Mouse (Mus musculus) embryonic fibroblast, embryonic 13.5 days (primary cell): ENCODE results near the gene Tnk2. TPM values are rescaled to one million over a fixed set of nuclear protein-coding genes. Genes with fewer than 3 reads are reported as not detected.

Experiments
- H3K27ac ChIP-seq: 2 replicates; pipeline ENCODE4 v1.5.1; 2012; ENCODE audit warnings: low read length, control low read depth, inconsistent platforms; ENCODE audit not compliant: insufficient read depth
- H3K4me1 ChIP-seq: 2 replicates; pipeline ENCODE4 v1.6.1; 2011; ENCODE audit warnings: low read length; ENCODE audit not compliant: control insufficient read depth, insufficient read depth
- H3K4me3 ChIP-seq: 2 replicates; pipeline ENCODE4 v1.5.1; 2011; ENCODE audit warnings: mild to moderate bottlenecking, control low read depth, low read length; ENCODE audit not compliant: insufficient read depth
- CTCF ChIP-seq: IDR thresholded peaks from 2 replicates; pipeline ENCODE4 v1.5.1; 2011; ENCODE audit warnings: mild to moderate bottlenecking, control low read depth, low read length, moderate library complexity, borderline replicate concordance; ENCODE audit not compliant: insufficient read depth
- POLR2A ChIP-seq: IDR thresholded peaks from 2 replicates; pipeline ENCODE4 v1.6.1; 2011; ENCODE audit warnings: low read depth, mild to moderate bottlenecking, control low read depth, low read length, moderate library complexity
- polyA plus RNA-seq: library from polyadenylated mRNA; stranded (reverse); fragments of >200 nt; gene quantifications from 2 replicates; pipeline ENCODE4 v1.2.4, GENCODE M21; 2011; ENCODE audit warnings: low read depth; ENCODE audit not compliant: missing spikeins, insufficient read length

The Tnk2 gene
- polyA plus RNA-seq = 92.4 and 144 TPM in 2 replicates

- TF ChIP-seq CTCF (no peak), POLR2A (peak; percentile 37; the same call in 1 of the 2 replicates)
- Histone ChIP-seq H3K27ac (peak within 1 kb of the TSS; percentile 76), H3K4me3 (peak within 1 kb of the TSS; percentile 87), H3K4me1 (peaks cover 18% of the 10 kb centered on the region)
Observed at GRCm38 (mm10) chr16:32643661-32644061, at the start of gene Tnk2. Gene Tnk2 (plus strand): TSS chr16:32643874.

GRCm38 (mm10) chr16:32593916-32594315 is 49.8 kb upstream of the Tnk2 start:
- no peaks in the 10 kb centered on the region for H3K4me1 ChIP-seq
- no peak overlapping the region for H3K27ac ChIP-seq
- TF ChIP-seq CTCF (no peak), POLR2A (no peak)
- no peak overlapping the region for H3K4me3 ChIP-seq

DNA sequence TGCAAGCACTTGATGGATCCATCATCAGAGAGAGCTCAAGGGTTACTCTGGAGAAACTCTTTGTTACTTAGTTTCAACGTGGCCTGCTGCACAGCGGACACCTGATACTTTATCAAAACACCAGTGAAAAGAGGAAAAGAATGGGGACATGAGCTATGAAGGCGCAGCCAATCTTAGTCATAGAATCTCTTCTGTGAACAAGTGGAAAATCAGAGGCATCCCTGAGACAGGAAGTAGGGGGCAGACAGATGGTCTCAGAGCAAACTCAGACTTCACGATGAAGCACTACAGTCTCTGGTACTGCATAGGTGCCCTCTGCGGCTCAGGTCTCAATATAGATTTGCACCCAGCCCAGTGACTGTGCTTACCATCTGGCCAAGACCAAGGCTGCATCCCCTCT is 49.0 kb upstream of the Tnk2 start:
- H3K4me1 ChIP-seq = no peaks in the 10 kb centered on the region
- TF ChIP-seq POLR2A (no peak), CTCF (no peak)
- no peak overlapping the region for H3K27ac ChIP-seq
- H3K4me3 ChIP-seq = no peak overlapping the region

DNA sequence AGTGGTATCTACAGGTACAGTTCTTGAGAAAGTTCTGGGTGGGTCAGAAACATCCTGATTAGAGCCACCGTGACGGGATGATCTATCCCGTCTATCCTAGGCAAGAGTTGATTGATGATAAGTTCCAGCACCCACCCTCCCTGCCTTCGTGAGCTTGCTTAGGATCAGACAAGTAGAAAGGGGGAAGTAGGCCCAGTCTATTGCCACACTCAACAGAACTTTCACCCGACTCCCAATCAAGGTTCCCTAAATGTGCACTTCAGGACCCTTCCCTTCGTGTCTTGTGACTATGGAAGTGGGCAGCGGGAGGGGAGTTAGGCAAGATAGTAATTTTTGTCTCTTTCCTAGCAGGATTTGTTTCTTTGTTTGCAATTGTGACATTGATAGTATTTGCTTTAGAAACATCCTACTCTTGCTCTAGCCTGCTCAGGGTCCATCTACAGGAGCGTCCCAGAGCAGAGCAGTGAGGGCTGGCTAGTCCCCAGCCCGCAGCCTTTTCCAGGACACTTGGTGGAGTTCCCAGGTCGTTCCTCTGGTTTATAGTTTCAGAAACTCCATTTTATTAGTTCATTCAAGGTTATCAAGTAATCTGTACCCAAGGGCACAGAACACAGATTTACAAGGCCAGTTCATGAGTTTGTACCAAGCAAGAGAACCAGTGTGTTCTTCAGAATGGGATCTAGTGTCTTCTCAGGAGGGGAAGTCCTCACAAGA is 48.4 kb upstream of the Tnk2 start:
- Histone ChIP-seq H3K27ac (no peak overlapping the region), H3K4me1 (no peaks in the 10 kb centered on the region), H3K4me3 (no peak overlapping the region)
- TF ChIP-seq POLR2A = no peak
- no peak for TF ChIP-seq CTCF

- Histone ChIP-seq H3K4me1 (no peaks in the 10 kb centered on the region), H3K27ac (no peak overlapping the region), H3K4me3 (no peak overlapping the region)
- TF ChIP-seq POLR2A = no peak
- TF ChIP-seq CTCF = no peak
Observed at GRCm38 (mm10) chr16:32597909-32598381, 45.7 kb upstream of the Tnk2 start.

- no peaks in the 10 kb centered on the region for H3K4me1 ChIP-seq
- TF ChIP-seq POLR2A (no peak), CTCF (no peak)
- no peak overlapping the region for H3K4me3 ChIP-seq
- no peak overlapping the region for H3K27ac ChIP-seq
Observed at GRCm38 (mm10) chr16:32599151-32599550, 44.5 kb upstream of the Tnk2 start.

DNA sequence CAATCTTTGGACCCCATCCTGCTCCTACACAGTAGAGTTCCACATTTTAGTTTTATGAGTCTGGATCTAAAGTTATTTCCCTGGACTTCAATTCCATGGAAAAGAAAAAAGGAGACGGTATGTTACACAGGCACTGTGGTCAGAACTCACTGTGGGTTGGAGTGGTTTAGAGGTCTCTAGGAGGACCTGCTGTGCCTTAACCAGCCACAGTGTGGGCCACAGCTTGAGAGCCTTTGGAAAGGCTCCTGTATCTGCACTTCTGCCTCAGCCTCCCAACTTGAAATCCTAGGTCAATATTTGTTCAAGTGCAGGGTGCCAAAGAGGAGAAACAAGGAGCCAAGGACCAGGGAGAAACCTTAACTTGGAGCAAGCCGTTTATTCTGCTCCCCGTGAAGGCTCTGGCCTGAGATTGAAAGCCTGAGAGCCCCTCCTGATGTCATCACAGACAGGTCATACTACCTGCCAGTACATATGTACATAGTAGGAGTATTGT is 41.4 kb upstream of the Tnk2 start:
- Histone ChIP-seq H3K4me3 (no peak overlapping the region), H3K4me1 (no peaks in the 10 kb centered on the region), H3K27ac (no peak overlapping the region)
- TF ChIP-seq POLR2A (no peak), CTCF (no peak)

DNA sequence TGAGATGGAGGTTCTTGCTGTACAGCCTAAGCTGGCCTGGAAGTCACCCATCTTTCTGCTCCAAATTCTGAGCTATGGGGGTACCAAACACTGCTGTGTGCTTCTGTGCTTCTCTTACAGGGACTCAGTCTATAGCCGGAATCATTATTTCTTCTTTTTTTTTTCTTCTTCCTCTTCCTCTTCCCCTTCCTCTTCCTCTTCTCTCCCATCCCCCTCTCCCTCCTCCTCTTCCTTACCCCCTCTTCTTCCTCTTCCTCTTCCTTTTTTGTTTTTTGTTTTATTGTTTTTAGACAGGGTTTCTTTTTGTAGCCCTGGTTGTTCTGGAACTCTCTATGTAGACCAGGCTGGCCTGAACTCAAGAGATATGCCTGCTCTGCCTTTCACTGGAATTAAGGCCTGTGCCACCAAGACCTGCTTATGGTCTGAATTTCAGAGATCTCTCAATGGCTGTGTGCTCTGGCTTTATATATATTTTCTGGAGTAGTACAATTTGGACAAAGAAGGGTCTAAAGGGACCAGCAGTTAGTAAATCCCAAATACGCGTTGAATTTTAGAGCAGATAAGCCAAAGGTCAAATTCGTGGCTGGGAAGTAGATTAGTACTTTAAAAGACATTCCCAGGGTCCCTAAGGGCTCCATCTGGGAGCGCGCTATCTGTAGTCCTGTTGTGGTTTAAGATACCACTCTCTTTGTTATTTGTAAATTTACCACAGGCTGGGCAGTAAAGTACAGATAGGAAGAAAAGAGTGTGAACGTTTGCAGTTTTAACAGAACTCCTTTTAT is 35.9 kb upstream of the Tnk2 start:
- TF ChIP-seq POLR2A (no peak), CTCF (no peak)
- Histone ChIP-seq H3K4me3 (no peak overlapping the region), H3K4me1 (no peaks in the 10 kb centered on the region), H3K27ac (no peak overlapping the region)

DNA sequence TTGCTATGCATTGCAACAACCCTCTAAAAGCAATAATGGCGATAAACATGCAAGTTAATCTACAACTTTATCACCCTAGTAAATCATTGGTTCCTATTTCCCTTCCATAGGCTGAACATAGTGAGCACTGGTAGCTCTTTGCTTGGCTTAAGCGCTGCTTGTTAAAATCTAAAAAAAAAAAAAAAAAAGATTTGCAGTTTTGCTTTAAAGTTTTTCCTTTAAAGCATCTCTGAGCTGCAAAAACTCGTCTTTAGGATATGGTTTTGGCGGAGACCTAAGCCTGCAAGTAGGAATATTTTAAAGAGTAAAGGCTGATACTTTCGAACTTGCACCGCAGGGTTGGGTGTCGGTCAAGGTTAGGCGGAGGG is 35.3 kb upstream of the Tnk2 start:
- TF ChIP-seq POLR2A = no peak
- no peak for TF ChIP-seq CTCF
- H3K27ac ChIP-seq = no peak overlapping the region

More for the DNA sequence above, 35.3 kb upstream of the Tnk2 start:
- H3K4me3 ChIP-seq = peak overlapping the region; percentile 72
- H3K4me1 ChIP-seq = no peaks in the 10 kb centered on the region
